Mouse (Mus musculus) testis, adult 2 months (tissue): ENCODE measurements around the gene Bbs7.

Experiments
- CTCF ChIP-seq: fragments of 200-500 bp; IDR thresholded peaks from 2 replicates; pipeline ENCODE4 v1.5.1; 2012; ENCODE audit warnings: low read depth, mild to moderate bottlenecking, inconsistent platforms, low read length, moderate library complexity; ENCODE audit not compliant: control insufficient read depth, insufficient read depth, insufficient replicate concordance
- POLR2A ChIP-seq: fragments of 200-500 bp; IDR thresholded peaks from 2 replicates; pipeline ENCODE4 v1.6.1; 2012; ENCODE audit warnings: low read depth, mild to moderate bottlenecking, inconsistent platforms, low read length, moderate library complexity; ENCODE audit not compliant: control insufficient read depth

- no peak for TF ChIP-seq POLR2A
- TF ChIP-seq CTCF: no peak
These were observed 55.7 kb downstream of the Bbs7 start for GRCm38 (mm10) chr3:36557601-36558000.
